Mouse (Mus musculus) hindbrain, embryonic 13.5 days (tissue): ENCODE measurements around the gene Snrpa1. TPM values are rescaled to one million over a fixed set of nuclear protein-coding genes. Genes with fewer than 3 reads are reported as not detected.
A peak's percentile ranks its signal among the peaks of the same experiment; 100 is the strongest.

Source experiments
- ATAC-seq: fragments of 200-750 bp; cut with Nextera tagmentation; 2 replicates; pipeline ENCODE4 v1.8.0; 2017; ENCODE audit warnings: moderate TSS enrichment; ENCODE audit not compliant: low FRiP score
- H3K27ac ChIP-seq: fragments of 300-500 bp; sonication (generic); 2 replicates; pipeline ENCODE4 v1.5.1; 2015; ENCODE audit warnings: inconsistent platforms, mild to moderate bottlenecking, moderate library complexity
- H3K27me3 ChIP-seq: fragments of 300-500 bp; sonication (generic); 2 replicates; pipeline ENCODE4 v1.6.1; 2015; ENCODE audit warnings: mild to moderate bottlenecking, inconsistent platforms
- H3K36me3 ChIP-seq: fragments of 300-500 bp; sonication (generic); 2 replicates; pipeline ENCODE4 v1.6.1; 2015; ENCODE audit warnings: mild to moderate bottlenecking, inconsistent platforms
- H3K4me1 ChIP-seq: fragments of 300-500 bp; sonication (generic); replicated peaks from 2 replicates; pipeline ENCODE4 v1.6.1; 2015; ENCODE audit warnings: inconsistent platforms
- H3K4me2 ChIP-seq: fragments of 300-500 bp; sonication (generic); 2 replicates; pipeline ENCODE4 v1.6.1; 2015; ENCODE audit warnings: inconsistent platforms, mild to moderate bottlenecking, moderate library complexity
- H3K4me3 ChIP-seq: fragments of 300-500 bp; sonication (generic); 2 replicates; pipeline ENCODE4 v1.5.1; 2015; ENCODE audit warnings: mild to moderate bottlenecking, inconsistent platforms
- H3K9ac ChIP-seq: fragments of 300-500 bp; sonication (generic); 2 replicates; pipeline ENCODE4 v1.6.1; 2015; ENCODE audit warnings: mild to moderate bottlenecking, inconsistent platforms
- H3K9me3 ChIP-seq: fragments of 300-500 bp; sonication (generic); 2 replicates; pipeline ENCODE4 v1.6.1; 2016; ENCODE audit warnings: inconsistent platforms
- WGBS: fragments of 180-500 bp; shearing (Covaris S2); methylation state at CpG from one replicate; pipeline ENCODE4 v1.1.7; 2015; 5-methylcytosine and 5-hydroxymethylcytosine counted together
- polyA plus RNA-seq: library from polyadenylated mRNA; unstranded; fragments of >200 nt; fragmentation: Nextera tagmentation; extraction: Ambion mirVana; gene quantifications from 2 replicates; pipeline ENCODE4 v1.2.1, GENCODE M21; 2015

The Snrpa1 gene
- polyA plus RNA-seq, 1 experiment from 2014 or later: 149 TPM

- H3K27ac ChIP-seq: peak within 1 kb of the TSS; percentile 95
- H3K4me1 ChIP-seq: peaks cover 33% of the 10 kb centered on the region
- H3K9ac ChIP-seq: peak within 1 kb of the TSS; percentile 96
- peaks cover 8% of the 10 kb centered on the region; the same call in 1 of the 2 replicates for H3K27me3 ChIP-seq
- H3K4me3 ChIP-seq: peak within 1 kb of the TSS; percentile 94
- under 1% methylated on average over 98 of the region's 123 CpGs for WGBS
- H3K4me2 ChIP-seq: peak within 1 kb of the TSS; percentile 89
- peak; percentile 89 for ATAC-seq
- no peaks in the 10 kb centered on the region for H3K9me3 ChIP-seq
- H3K36me3 ChIP-seq: peaks cover under 1% of the 10 kb centered on the region; the same call in 1 of the 2 replicates
Measured at GRCm38 (mm10) chr7:66108961-66109854, 50.4 kb downstream of the Snrpa1 start, which contains the start of gene Chsy1. Chsy1 (plus strand) TSS chr7:66109515.

GRCm38 (mm10) chr7:66109855-66110635 lies 51.2 kb downstream of the Snrpa1 start:
- Histone ChIP-seq H3K27me3 (peaks cover 8% of the 10 kb centered on the region; the same call in 1 of the 2 replicates), H3K9ac (peak overlapping the region; percentile 96), H3K4me3 (peak overlapping the region; percentile 94), H3K36me3 (peaks cover 2% of the 10 kb centered on the region; the same call in 1 of the 2 replicates), H3K4me1 (peaks cover 41% of the 10 kb centered on the region), H3K27ac (peak overlapping the region; percentile 95), H3K9me3 (no peaks in the 10 kb centered on the region), H3K4me2 (peak overlapping the region; percentile 70)
- ATAC-seq: peak; percentile 52
- under 1% methylated on average over 51 of the region's 77 CpGs for WGBS

GRCm38 (mm10) chr7:66110636-66111112 lies 51.9 kb downstream of the Snrpa1 start:
- Histone ChIP-seq H3K27me3 (peaks cover 6% of the 10 kb centered on the region; the same call in 1 of the 2 replicates), H3K4me2 (peak overlapping the region; percentile 70), H3K4me3 (peak overlapping the region; percentile 94), H3K9ac (peak overlapping the region; percentile 96), H3K27ac (peak overlapping the region; percentile 95), H3K36me3 (peaks cover 2% of the 10 kb centered on the region; the same call in 1 of the 2 replicates), H3K9me3 (no peaks in the 10 kb centered on the region), H3K4me1 (peaks cover 48% of the 10 kb centered on the region)
- no peak for ATAC-seq
- 2% methylated on average over 10 of the region's 10 CpGs for WGBS

- Histone ChIP-seq H3K4me2 (peak overlapping the region; percentile 70), H3K4me3 (peak overlapping the region; percentile 94), H3K9ac (peak overlapping the region; percentile 96), H3K4me1 (peaks cover 53% of the 10 kb centered on the region), H3K36me3 (peaks cover 2% of the 10 kb centered on the region; the same call in 1 of the 2 replicates), H3K27ac (no peak overlapping the region), H3K27me3 (peaks cover 6% of the 10 kb centered on the region; the same call in 1 of the 2 replicates), H3K9me3 (no peaks in the 10 kb centered on the region)
- WGBS: 59% methylated on average over 10 of the region's 10 CpGs
- no peak for ATAC-seq
Measured at GRCm38 (mm10) chr7:66111211-66111610, 52.4 kb downstream of the Snrpa1 start.

- H3K36me3 ChIP-seq: peaks cover 2% of the 10 kb centered on the region; the same call in 1 of the 2 replicates
- H3K4me3 ChIP-seq: no peak overlapping the region
- H3K4me2 ChIP-seq: no peak overlapping the region
- no peaks in the 10 kb centered on the region for H3K27me3 ChIP-seq
- peaks cover 69% of the 10 kb centered on the region for H3K4me1 ChIP-seq
- H3K9me3 ChIP-seq: no peaks in the 10 kb centered on the region
- H3K27ac ChIP-seq: no peak overlapping the region
- WGBS: 90% methylated on average over 3 of the region's 3 CpGs
- no peak for ATAC-seq
- no peak overlapping the region for H3K9ac ChIP-seq
Measured at GRCm38 (mm10) chr7:66113561-66113960, 54.8 kb downstream of the Snrpa1 start.

GRCm38 (mm10) chr7:66115821-66116343 lies 57.1 kb downstream of the Snrpa1 start:
- Histone ChIP-seq H3K4me1 (peaks cover 77% of the 10 kb centered on the region), H3K36me3 (peaks cover 2% of the 10 kb centered on the region; the same call in 1 of the 2 replicates), H3K4me3 (no peak overlapping the region), H3K4me2 (no peak overlapping the region), H3K9me3 (no peaks in the 10 kb centered on the region), H3K9ac (no peak overlapping the region), H3K27ac (no peak overlapping the region), H3K27me3 (no peaks in the 10 kb centered on the region)
- WGBS: 84% methylated on average over 11 of the region's 11 CpGs
- ATAC-seq: no peak

GRCm38 (mm10) chr7:66116906-66117482 lies 58.2 kb downstream of the Snrpa1 start:
- Histone ChIP-seq H3K4me1 (peaks cover 76% of the 10 kb centered on the region), H3K4me2 (no peak overlapping the region), H3K27ac (no peak overlapping the region), H3K9ac (no peak overlapping the region), H3K27me3 (no peaks in the 10 kb centered on the region), H3K4me3 (no peak overlapping the region), H3K9me3 (no peaks in the 10 kb centered on the region), H3K36me3 (peaks cover 2% of the 10 kb centered on the region; the same call in 1 of the 2 replicates)
- WGBS: 86% methylated on average over 8 of the region's 8 CpGs
- ATAC-seq: no peak

- ATAC-seq: no peak
- H3K9ac ChIP-seq: no peak overlapping the region
- H3K4me1 ChIP-seq: peaks cover 68% of the 10 kb centered on the region
- H3K27me3 ChIP-seq: no peaks in the 10 kb centered on the region
- no peaks in the 10 kb centered on the region for H3K9me3 ChIP-seq
- 90% methylated on average over 3 of the region's 3 CpGs for WGBS
- H3K4me3 ChIP-seq: no peak overlapping the region
- H3K4me2 ChIP-seq: no peak overlapping the region
- no peak overlapping the region for H3K27ac ChIP-seq
- H3K36me3 ChIP-seq: peaks cover 2% of the 10 kb centered on the region; the same call in 1 of the 2 replicates
Measured at GRCm38 (mm10) chr7:66118046-66118445, 59.2 kb downstream of the Snrpa1 start.

GRCm38 (mm10) chr7:66118796-66119195 lies 60.0 kb downstream of the Snrpa1 start:
- ATAC-seq: no peak
- Histone ChIP-seq H3K4me1 (peaks cover 65% of the 10 kb centered on the region), H3K4me2 (no peak overlapping the region), H3K27ac (no peak overlapping the region), H3K36me3 (peaks cover 2% of the 10 kb centered on the region; the same call in 1 of the 2 replicates), H3K4me3 (no peak overlapping the region), H3K27me3 (no peaks in the 10 kb centered on the region), H3K9ac (no peak overlapping the region), H3K9me3 (no peaks in the 10 kb centered on the region)
- 77% methylated on average over 7 of the region's 7 CpGs for WGBS

- Histone ChIP-seq H3K27me3 (no peaks in the 10 kb centered on the region), H3K9me3 (no peaks in the 10 kb centered on the region), H3K4me2 (no peak overlapping the region), H3K4me1 (peaks cover 61% of the 10 kb centered on the region), H3K4me3 (no peak overlapping the region), H3K27ac (peak overlapping the region; percentile 66; the same call in 1 of the 2 replicates), H3K36me3 (peaks cover 1% of the 10 kb centered on the region), H3K9ac (no peak overlapping the region)
- WGBS: 70% methylated on average over 1 of the region's 1 CpGs
- no peak for ATAC-seq
Measured at GRCm38 (mm10) chr7:66120139-66120538, 61.3 kb downstream of the Snrpa1 start.

GRCm38 (mm10) chr7:66120702-66121396 lies 62.0 kb downstream of the Snrpa1 start:
- Histone ChIP-seq H3K36me3 (peaks cover 7% of the 10 kb centered on the region), H3K27ac (peak overlapping the region; percentile 66), H3K4me3 (no peak overlapping the region), H3K9ac (peak overlapping the region; percentile 3), H3K9me3 (no peaks in the 10 kb centered on the region), H3K4me2 (no peak overlapping the region), H3K4me1 (peaks cover 54% of the 10 kb centered on the region), H3K27me3 (no peaks in the 10 kb centered on the region)
- 63% methylated on average over 7 of the region's 7 CpGs for WGBS
- ATAC-seq: no peak
